Mouse (Mus musculus): ENCODE measurements around the gene Zdhhc12. TPM values are rescaled to one million over a fixed set of nuclear protein-coding genes. Genes with fewer than 3 reads are reported as not detected.
A peak's percentile ranks its signal among the peaks of the same experiment; 100 is the strongest.

Zdhhc12 gene
- polyA plus RNA-seq, 1 experiment from 2014 or later = 27.4 TPM

DNA sequence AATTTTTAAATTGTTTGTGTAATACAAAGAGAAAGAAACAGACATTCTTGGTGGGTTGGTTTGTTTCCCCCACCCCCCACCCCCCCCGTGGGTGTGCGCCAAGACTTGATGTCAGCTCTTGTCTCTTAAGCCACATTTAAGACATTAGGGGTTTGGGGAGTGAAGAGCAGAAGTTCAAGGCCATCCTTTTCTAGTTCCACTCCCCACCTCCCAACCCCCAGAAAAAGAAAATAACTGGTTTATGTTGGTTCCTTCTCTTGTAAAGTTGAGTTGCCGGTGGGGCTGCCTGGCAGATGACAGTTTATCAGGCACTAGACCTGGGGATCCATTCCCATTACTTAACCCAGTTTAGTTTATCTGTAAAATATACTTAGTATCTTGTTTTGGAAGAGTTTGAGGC is 29.1 kb downstream of the Zdhhc12 start:
- Histone ChIP-seq H3K4me2 (replicated peaks; ENCODE audit: low read depth, low read length) (no peak overlapping the region), H3K4me3 (ENCODE audit: low read depth, low read length) (no peak overlapping the region), H3K9ac (ENCODE audit: low read depth, low read length) (no peak overlapping the region), H3K27ac (ENCODE audit: low read depth, low read length) (no peak overlapping the region), H3K27me3 (ENCODE audit: control insufficient read depth, insufficient read depth, low read length) (no peaks in the 10 kb centered on the region), H3K36me3 (ENCODE audit: control insufficient read depth, insufficient read depth, low read length) (peaks cover 5% of the 10 kb centered on the region; the same call in 1 of the 2 replicates), H3K4me1 (replicated peaks; ENCODE audit: control insufficient read depth, insufficient read depth, low read length) (peaks cover 2% of the 10 kb centered on the region; the same call in 1 of the 2 replicates), H3K9me3 (ENCODE audit: control insufficient read depth, low read length) (no peaks in the 10 kb centered on the region)
- 46% methylated on average over 3 of the region's 3 CpGs for WGBS
- DNase-seq (ENCODE audit: low spot score) (no peak), ATAC-seq (ENCODE audit: low FRiP score) (no peak)

GRCm38 (mm10) chr2:30063791-30064190 is 29.7 kb downstream of the Zdhhc12 start:
- H3K9ac ChIP-seq (ENCODE audit: low read depth, low read length) = peak overlapping the region; percentile 72
- peaks cover 2% of the 10 kb centered on the region; the same call in 1 of the 2 replicates for H3K4me1 ChIP-seq (replicated peaks; ENCODE audit: control insufficient read depth, insufficient read depth, low read length)
- no peaks in the 10 kb centered on the region for H3K27me3 ChIP-seq (ENCODE audit: control insufficient read depth, insufficient read depth, low read length)
- peak overlapping the region; percentile 52 for H3K4me3 ChIP-seq (ENCODE audit: low read depth, low read length)
- WGBS = 9% methylated on average over 3 of the region's 3 CpGs
- peak overlapping the region; percentile 73 for H3K4me2 ChIP-seq (replicated peaks; ENCODE audit: low read depth, low read length)
- DNase-seq (ENCODE audit: low spot score) = no peak
- H3K27ac ChIP-seq (ENCODE audit: low read depth, low read length) = no peak overlapping the region
- no peaks in the 10 kb centered on the region for H3K9me3 ChIP-seq (ENCODE audit: control insufficient read depth, low read length)
- ATAC-seq (ENCODE audit: low FRiP score) = no peak
- 0 out of 2 replicates have a peak, but pooled peaks cover 3% of the 10 kb centered on the region for H3K36me3 ChIP-seq (ENCODE audit: control insufficient read depth, insufficient read depth, low read length)

- H3K9ac ChIP-seq (ENCODE audit: low read depth, low read length) = peak overlapping the region; percentile 72
- H3K36me3 ChIP-seq (ENCODE audit: control insufficient read depth, insufficient read depth, low read length) = 0 out of 2 replicates have a peak, but pooled peaks cover 2% of the 10 kb centered on the region
- WGBS = 7% methylated on average over 8 of the region's 8 CpGs
- H3K4me2 ChIP-seq (replicated peaks; ENCODE audit: low read depth, low read length) = peak overlapping the region; percentile 73
- H3K4me3 ChIP-seq (ENCODE audit: low read depth, low read length) = peak overlapping the region; percentile 52
- H3K9me3 ChIP-seq (ENCODE audit: control insufficient read depth, low read length) = no peaks in the 10 kb centered on the region
- H3K4me1 ChIP-seq (replicated peaks; ENCODE audit: control insufficient read depth, insufficient read depth, low read length) = peaks cover 2% of the 10 kb centered on the region; the same call in 1 of the 2 replicates
- ATAC-seq (ENCODE audit: low FRiP score) (no peak), DNase-seq (ENCODE audit: low spot score) (no peak)
- no peaks in the 10 kb centered on the region for H3K27me3 ChIP-seq (ENCODE audit: control insufficient read depth, insufficient read depth, low read length)
- H3K27ac ChIP-seq (ENCODE audit: low read depth, low read length) = peak overlapping the region; percentile 75
Observed at GRCm38 (mm10) chr2:30063235-30063634, 30.2 kb downstream of the Zdhhc12 start.

DNA sequence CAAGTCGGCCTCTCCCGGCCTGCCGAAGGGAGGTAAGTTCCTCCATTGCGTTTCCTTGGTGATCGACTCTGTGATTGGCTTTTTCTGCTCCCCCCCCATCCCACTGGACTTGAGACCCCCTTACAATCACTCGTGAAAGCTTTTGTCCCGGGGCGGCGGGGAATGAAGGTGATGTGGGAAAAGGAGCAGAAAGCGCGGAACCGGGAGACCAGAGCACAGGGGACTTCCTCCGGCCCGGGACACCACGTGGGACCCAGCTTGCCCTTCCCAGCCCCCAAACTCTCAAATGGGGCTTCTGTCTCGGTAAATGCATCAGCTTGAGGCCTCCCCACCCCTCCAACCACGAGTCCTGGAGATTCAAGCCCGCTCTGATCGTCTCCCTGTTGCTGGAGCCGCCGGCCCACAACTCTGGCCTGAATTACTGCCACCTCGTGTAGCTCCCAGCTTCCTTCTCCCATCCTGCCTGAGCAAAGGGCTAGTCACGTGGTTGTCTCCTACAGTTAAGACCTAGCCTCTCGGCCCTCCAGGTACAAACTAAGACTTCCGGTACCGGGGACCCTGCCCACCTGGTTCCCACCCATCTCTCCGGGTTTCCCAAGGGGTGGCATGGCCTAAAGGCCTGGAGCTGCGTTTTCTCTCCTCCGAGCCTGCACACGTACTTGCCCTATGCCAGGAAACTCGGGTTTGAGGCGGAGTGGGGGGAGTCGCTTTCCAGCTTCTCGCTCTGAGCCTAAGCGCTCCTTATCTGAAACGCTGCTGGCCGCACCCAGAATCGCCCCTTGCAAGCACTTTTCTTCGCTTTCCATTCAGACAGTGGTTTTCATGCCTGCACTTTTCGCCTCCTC is 31.0 kb downstream of the Zdhhc12 start:
- Histone ChIP-seq H3K4me2 (replicated peaks; ENCODE audit: low read depth, low read length) (peak overlapping the region; percentile 73), H3K36me3 (ENCODE audit: control insufficient read depth, insufficient read depth, low read length) (no peaks in the 10 kb centered on the region), H3K27me3 (ENCODE audit: control insufficient read depth, insufficient read depth, low read length) (no peaks in the 10 kb centered on the region), H3K9me3 (ENCODE audit: control insufficient read depth, low read length) (no peaks in the 10 kb centered on the region), H3K4me1 (replicated peaks; ENCODE audit: control insufficient read depth, insufficient read depth, low read length) (peaks cover 2% of the 10 kb centered on the region; the same call in 1 of the 2 replicates), H3K27ac (ENCODE audit: low read depth, low read length) (peak overlapping the region; percentile 75), H3K9ac (ENCODE audit: low read depth, low read length) (peak overlapping the region; percentile 72), H3K4me3 (ENCODE audit: low read depth, low read length) (peak overlapping the region; percentile 52)
- DNase-seq (ENCODE audit: low spot score) = peak; percentile 78
- under 1% methylated on average over 40 of the region's 40 CpGs for WGBS
- no peak for ATAC-seq (ENCODE audit: low FRiP score)

GRCm38 (mm10) chr2:30061215-30062166 is 32.0 kb downstream of the Zdhhc12 start:
- peak; percentile 4; the same call in 1 of the 2 replicates for ATAC-seq (ENCODE audit: low FRiP score)

GRCm38 (mm10) chr2:30058418-30058817 is 35.0 kb downstream of the Zdhhc12 start:
- Histone ChIP-seq H3K4me1 (replicated peaks; ENCODE audit: control insufficient read depth, insufficient read depth, low read length) (no peaks in the 10 kb centered on the region; the same call in 1 of the 2 replicates), H3K4me3 (ENCODE audit: low read depth, low read length) (no peak overlapping the region), H3K27ac (ENCODE audit: low read depth, low read length) (no peak overlapping the region), H3K4me2 (replicated peaks; ENCODE audit: low read depth, low read length) (no peak overlapping the region), H3K9me3 (ENCODE audit: control insufficient read depth, low read length) (no peaks in the 10 kb centered on the region), H3K36me3 (ENCODE audit: control insufficient read depth, insufficient read depth, low read length) (no peaks in the 10 kb centered on the region), H3K9ac (ENCODE audit: low read depth, low read length) (no peak overlapping the region), H3K27me3 (ENCODE audit: control insufficient read depth, insufficient read depth, low read length) (no peaks in the 10 kb centered on the region)
- DNase-seq (ENCODE audit: low spot score) (peak; percentile 45), ATAC-seq (ENCODE audit: low FRiP score) (no peak)
- 34% methylated on average over 5 of the region's 5 CpGs for WGBS

More at GRCm38 (mm10) chr2:30061215-30062166, 32.0 kb downstream of the Zdhhc12 start:
- H3K27ac ChIP-seq (ENCODE audit: low read depth, low read length) = peak overlapping the region; percentile 75
- H3K36me3 ChIP-seq (ENCODE audit: control insufficient read depth, insufficient read depth, low read length) = no peaks in the 10 kb centered on the region
- peak overlapping the region; percentile 73 for H3K4me2 ChIP-seq (replicated peaks; ENCODE audit: low read depth, low read length)
- peaks cover 2% of the 10 kb centered on the region; the same call in 1 of the 2 replicates for H3K4me1 ChIP-seq (replicated peaks; ENCODE audit: control insufficient read depth, insufficient read depth, low read length)
- peak overlapping the region; percentile 72 for H3K9ac ChIP-seq (ENCODE audit: low read depth, low read length)
- DNase-seq (ENCODE audit: low spot score) = peak; percentile 77
- H3K27me3 ChIP-seq (ENCODE audit: control insufficient read depth, insufficient read depth, low read length) = no peaks in the 10 kb centered on the region
- H3K9me3 ChIP-seq (ENCODE audit: control insufficient read depth, low read length) = no peaks in the 10 kb centered on the region
- 10% methylated on average over 31 of the region's 37 CpGs for WGBS
- peak overlapping the region; percentile 52 for H3K4me3 ChIP-seq (ENCODE audit: low read depth, low read length)

- no peak for ATAC-seq (ENCODE audit: low FRiP score)
- peak; percentile 46 for DNase-seq (ENCODE audit: low spot score)
- Histone ChIP-seq H3K4me3 (ENCODE audit: low read depth, low read length) (no peak within 1 kb of the TSS), H3K27ac (ENCODE audit: low read depth, low read length) (no peak within 1 kb of the TSS), H3K27me3 (ENCODE audit: control insufficient read depth, insufficient read depth, low read length) (no peaks in the 10 kb centered on the region), H3K4me2 (replicated peaks; ENCODE audit: low read depth, low read length) (no peak within 1 kb of the TSS), H3K9me3 (ENCODE audit: control insufficient read depth, low read length) (no peaks in the 10 kb centered on the region), H3K9ac (ENCODE audit: low read depth, low read length) (no peak within 1 kb of the TSS), H3K36me3 (ENCODE audit: control insufficient read depth, insufficient read depth, low read length) (no peaks in the 10 kb centered on the region), H3K4me1 (replicated peaks; ENCODE audit: control insufficient read depth, insufficient read depth, low read length) (no peaks in the 10 kb centered on the region; the same call in 1 of the 2 replicates)
- WGBS = 52% methylated on average over 12 of the region's 12 CpGs
Observed at GRCm38 (mm10) chr2:30057223-30057904, 36.1 kb downstream of the Zdhhc12 start, which contains the start of gene Set. Gene Set, plus strand, starts transcription at chr2:30057378.

GRCm38 (mm10) chr2:30056736-30057135 is 36.7 kb downstream of the Zdhhc12 start:
- H3K4me1 ChIP-seq (replicated peaks; ENCODE audit: control insufficient read depth, insufficient read depth, low read length) = no peaks in the 10 kb centered on the region; the same call in 1 of the 2 replicates
- WGBS = 84% methylated on average over 3 of the region's 3 CpGs
- no peak overlapping the region for H3K9ac ChIP-seq (ENCODE audit: low read depth, low read length)
- H3K27me3 ChIP-seq (ENCODE audit: control insufficient read depth, insufficient read depth, low read length) = no peaks in the 10 kb centered on the region
- H3K4me3 ChIP-seq (ENCODE audit: low read depth, low read length) = no peak overlapping the region
- no peak overlapping the region for H3K4me2 ChIP-seq (replicated peaks; ENCODE audit: low read depth, low read length)
- DNase-seq (ENCODE audit: low spot score) (no peak), ATAC-seq (ENCODE audit: low FRiP score) (no peak)
- no peak overlapping the region for H3K27ac ChIP-seq (ENCODE audit: low read depth, low read length)
- no peaks in the 10 kb centered on the region for H3K36me3 ChIP-seq (ENCODE audit: control insufficient read depth, insufficient read depth, low read length)
- H3K9me3 ChIP-seq (ENCODE audit: control insufficient read depth, low read length) = no peaks in the 10 kb centered on the region

Measured in hindbrain, embryonic 11.5 days (tissue).